Mouse (Mus musculus): ENCODE data around the gene Catsperd.

DNA sequence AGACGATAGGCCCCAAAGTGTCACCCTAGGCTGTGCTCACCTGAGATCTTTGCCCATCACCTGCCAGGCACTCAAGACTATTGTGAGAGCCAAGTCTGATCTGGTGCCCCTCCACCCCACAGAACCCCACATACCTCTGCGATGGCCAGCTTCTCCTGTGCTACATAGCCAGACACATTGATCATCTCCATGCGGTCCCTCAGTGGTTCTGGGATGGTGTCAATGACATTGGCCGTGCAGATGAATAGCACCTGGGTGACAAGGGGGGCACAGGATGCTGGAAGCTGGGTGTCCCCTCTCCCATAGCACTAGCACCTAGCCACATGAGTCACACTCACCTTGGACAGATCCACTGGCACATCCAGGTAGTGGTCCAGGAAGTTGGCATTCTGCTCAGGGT is 12.2 kb upstream of the Catsperd start:
- TF ChIP-seq TAL1 (IDR thresholded peaks at IDR 0.05; ENCODE audit: low read length): no peak
- no peak for TF ChIP-seq GATA1 (IDR thresholded peaks at IDR 0.05; ENCODE audit: low read length)

Data from erythroblast, embryonic 14.5 days (primary cell).